Mouse (Mus musculus) frontal cortex, adult (tissue): ENCODE measurements at regions not wholly inside any gene's neighbourhood (a gene's known extent, or its start where the extent isn't known, plus 50 kb on each side); places are given as distances from the start of the nearest gene placed in this dataset.
A peak's percentile ranks its signal among the peaks of the same experiment; 100 is the strongest.

ENCODE experiments used
- ATAC-seq: cut with Nextera tagmentation; 2 replicates; pipeline ENCODE4 v1.9.2; 2017; ENCODE audit warnings: mild to moderate bottlenecking, moderate library complexity, mixed read lengths; ENCODE audit not compliant: low TSS enrichment

GRCm38 (mm10) chr14:114804643-114805042 lies 287.4 kb upstream of the Gpc5 start:
- no peak for ATAC-seq

- ATAC-seq, result no peak
Observed at GRCm38 (mm10) chr14:114808621-114809020, 283.4 kb upstream of the Gpc5 start.

- no peak for ATAC-seq
Observed at GRCm38 (mm10) chr14:114820677-114821076, 271.3 kb upstream of the Gpc5 start.

- ATAC-seq, result no peak
Observed at GRCm38 (mm10) chr14:114821098-114821594, 270.9 kb upstream of the Gpc5 start.

GRCm38 (mm10) chr14:114821672-114822071 lies 270.3 kb upstream of the Gpc5 start:
- ATAC-seq, result no peak

GRCm38 (mm10) chr14:114826662-114827321 lies 265.2 kb upstream of the Gpc5 start:
- no peak for ATAC-seq

- ATAC-seq, result no peak
Observed at GRCm38 (mm10) chr14:114829310-114829709, 262.7 kb upstream of the Gpc5 start.

- no peak for ATAC-seq
Observed at GRCm38 (mm10) chr14:114832987-114833386, 259.0 kb upstream of the Gpc5 start.

- no peak for ATAC-seq
Observed at GRCm38 (mm10) chr14:114836723-114837349, 255.2 kb upstream of the Gpc5 start.

GRCm38 (mm10) chr14:114837652-114838276 lies 254.3 kb upstream of the Gpc5 start:
- no peak for ATAC-seq

GRCm38 (mm10) chr14:114839340-114839903 lies 252.6 kb upstream of the Gpc5 start:
- ATAC-seq, result no peak

GRCm38 (mm10) chr14:114840766-114841165 lies 251.2 kb upstream of the Gpc5 start:
- no peak for ATAC-seq

- no peak for ATAC-seq
Observed at GRCm38 (mm10) chr14:114841552-114841951, 250.5 kb upstream of the Gpc5 start.

- no peak for ATAC-seq
Observed at GRCm38 (mm10) chr14:114842327-114842726, 249.7 kb upstream of the Gpc5 start.

- ATAC-seq, result no peak
Observed at GRCm38 (mm10) chr14:114843105-114843743, 248.8 kb upstream of the Gpc5 start.

GRCm38 (mm10) chr14:114854324-114855054 lies 237.5 kb upstream of the Gpc5 start:
- ATAC-seq, result peak; percentile 85

- ATAC-seq, result no peak
Observed at GRCm38 (mm10) chr14:114855055-114855740, 236.8 kb upstream of the Gpc5 start.

- no peak for ATAC-seq
Observed at GRCm38 (mm10) chr14:114855746-114856145, 236.3 kb upstream of the Gpc5 start.

- no peak for ATAC-seq
Observed at GRCm38 (mm10) chr14:114856243-114857031, 235.6 kb upstream of the Gpc5 start.

- ATAC-seq, result no peak
Observed at GRCm38 (mm10) chr14:114857171-114857570, 234.8 kb upstream of the Gpc5 start.
